In genomic region chr10:125265467-125265866, GRCm38 (mm10) we compare ENCODE assay signal across 8 mouse cellular contexts.
DNase-seq lines count a peak whose midpoint lies in the region; ATAC-seq and TF ChIP-seq lines count a peak whose summit lies in the region.

No protein-coding gene starts in this region.

- no peak overlapping the region for H3K27ac ChIP-seq in forebrain, embryonic 15.5 days (replicated peaks)
- H3K27ac ChIP-seq in forebrain, embryonic 11.5 days (ENCODE audit: low read depth, low read length), result no peak overlapping the region
- H3K27ac ChIP-seq in midbrain, embryonic 14.5 days (replicated peaks; ENCODE audit: low read depth, low read length), result no peak overlapping the region
- H3K27ac ChIP-seq in midbrain, embryonic 16.5 days (ENCODE audit: low read length), result no peak overlapping the region
- H3K27ac ChIP-seq in forebrain, postnatal 0 days (ENCODE audit: low read depth, low read length), result no peak overlapping the region

- no peaks in the 10 kb centered on the region for H3K27me3 ChIP-seq in forebrain, embryonic 15.5 days
- no peaks in the 10 kb centered on the region for H3K27me3 ChIP-seq in forebrain, embryonic 11.5 days (ENCODE audit: control insufficient read depth, insufficient read depth, low read length)
- H3K27me3 ChIP-seq in midbrain, embryonic 14.5 days (ENCODE audit: control insufficient read depth, insufficient read depth, low read length), result no peaks in the 10 kb centered on the region
- no peaks in the 10 kb centered on the region for H3K27me3 ChIP-seq in midbrain, embryonic 16.5 days (ENCODE audit: control insufficient read depth, insufficient read depth, low read depth, low read length)
- H3K27me3 ChIP-seq in forebrain, postnatal 0 days (ENCODE audit: insufficient read depth, low read length), result no peaks in the 10 kb centered on the region

- H3K9ac ChIP-seq in forebrain, embryonic 15.5 days (replicated peaks), result 0 out of 2 replicates have a peak overlapping the region, but pooled peaks have one; percentile 13
- no peak overlapping the region for H3K9ac ChIP-seq in forebrain, embryonic 11.5 days (ENCODE audit: low read length)
- no peak overlapping the region for H3K9ac ChIP-seq in midbrain, embryonic 14.5 days (replicated peaks; ENCODE audit: low read length)
- no peak overlapping the region for H3K9ac ChIP-seq in midbrain, embryonic 16.5 days (ENCODE audit: low read depth, low read length)
- H3K9ac ChIP-seq in forebrain, postnatal 0 days, result no peak overlapping the region

- H3K36me3 ChIP-seq in forebrain, embryonic 15.5 days, result no peaks in the 10 kb centered on the region
- no peaks in the 10 kb centered on the region for H3K36me3 ChIP-seq in forebrain, embryonic 11.5 days (ENCODE audit: control insufficient read depth, insufficient read depth, low read length)
- no peaks in the 10 kb centered on the region for H3K36me3 ChIP-seq in midbrain, embryonic 14.5 days (ENCODE audit: control insufficient read depth, insufficient read depth, low read length)
- no peaks in the 10 kb centered on the region for H3K36me3 ChIP-seq in midbrain, embryonic 16.5 days (ENCODE audit: control insufficient read depth, insufficient read depth, low read length)
- H3K36me3 ChIP-seq in forebrain, postnatal 0 days (ENCODE audit: insufficient read depth), result no peaks in the 10 kb centered on the region

- peaks cover 7% of the 10 kb centered on the region for H3K4me1 ChIP-seq in forebrain, embryonic 15.5 days
- no peaks in the 10 kb centered on the region for H3K4me1 ChIP-seq in forebrain, embryonic 11.5 days (replicated peaks; ENCODE audit: control insufficient read depth, insufficient read depth, low read length)
- H3K4me1 ChIP-seq in midbrain, embryonic 14.5 days (ENCODE audit: control insufficient read depth, insufficient read depth, low read length), result no peaks in the 10 kb centered on the region
- H3K4me1 ChIP-seq in midbrain, embryonic 16.5 days (ENCODE audit: control insufficient read depth, insufficient read depth, low read length), result no peaks in the 10 kb centered on the region
- H3K4me1 ChIP-seq in forebrain, postnatal 0 days (ENCODE audit: insufficient read depth), result 0 out of 2 replicates have a peak, but pooled peaks cover 4% of the 10 kb centered on the region

- H3K4me3 ChIP-seq in forebrain, embryonic 15.5 days, result no peak overlapping the region
- no peak overlapping the region for H3K4me3 ChIP-seq in forebrain, embryonic 11.5 days (ENCODE audit: low read depth, low read length)
- no peak overlapping the region for H3K4me3 ChIP-seq in midbrain, embryonic 14.5 days (replicated peaks; ENCODE audit: low read depth, low read length)
- no peak overlapping the region for H3K4me3 ChIP-seq in midbrain, embryonic 16.5 days (ENCODE audit: low read depth, low read length)
- no peak overlapping the region for H3K4me3 ChIP-seq in forebrain, postnatal 0 days (ENCODE audit: low read depth, low read length)

- ATAC-seq in forebrain, embryonic 15.5 days (replicated peaks), result 0 out of 2 replicates have a peak, but pooled peaks have one; percentile 46
- ATAC-seq in forebrain, embryonic 11.5 days (replicated peaks; ENCODE audit: low FRiP score), result no peak
- ATAC-seq in midbrain, embryonic 14.5 days (ENCODE audit: low FRiP score, low TSS enrichment), result no peak
- no peak for ATAC-seq in midbrain, embryonic 16.5 days
- ATAC-seq in forebrain, postnatal 0 days, result no peak
- ATAC-seq in frontal cortex, adult (ENCODE audit: low TSS enrichment), result no peak

- H3K9me3 ChIP-seq in forebrain, embryonic 15.5 days, result no peaks in the 10 kb centered on the region
- H3K9me3 ChIP-seq in forebrain, embryonic 11.5 days (ENCODE audit: control insufficient read depth, low read length), result no peaks in the 10 kb centered on the region
- no peaks in the 10 kb centered on the region for H3K9me3 ChIP-seq in midbrain, embryonic 14.5 days (ENCODE audit: control insufficient read depth, low read length)
- no peaks in the 10 kb centered on the region for H3K9me3 ChIP-seq in midbrain, embryonic 16.5 days (replicated peaks; ENCODE audit: control insufficient read depth, low read length, poor library complexity, severe bottlenecking)
- no peaks in the 10 kb centered on the region for H3K9me3 ChIP-seq in forebrain, postnatal 0 days (ENCODE audit: low read length)

- TF ChIP-seq CTCF in forebrain, postnatal 0 days (IDR thresholded peaks at IDR 0.05; ENCODE audit: low read depth), result no peak

- 74% methylated on average over 14 of the region's 14 CpGs for WGBS in forebrain, embryonic 15.5 days
- 87% methylated on average over 14 of the region's 14 CpGs for WGBS in forebrain, embryonic 11.5 days
- 88% methylated on average over 14 of the region's 14 CpGs for WGBS in midbrain, embryonic 14.5 days
- 78% methylated on average over 14 of the region's 14 CpGs for WGBS in midbrain, embryonic 16.5 days
- 62% methylated on average over 14 of the region's 14 CpGs for WGBS in forebrain, postnatal 0 days

- H3K4me2 ChIP-seq in forebrain, embryonic 15.5 days (replicated peaks), result no peak overlapping the region
- no peak overlapping the region for H3K4me2 ChIP-seq in forebrain, embryonic 11.5 days (ENCODE audit: low read depth, low read length, severe bottlenecking)
- H3K4me2 ChIP-seq in midbrain, embryonic 14.5 days (ENCODE audit: low read length), result no peak overlapping the region
- H3K4me2 ChIP-seq in midbrain, embryonic 16.5 days (ENCODE audit: low read length), result no peak overlapping the region
- H3K4me2 ChIP-seq in forebrain, postnatal 0 days (ENCODE audit: low read depth), result no peak overlapping the region

- no peak for DNase-seq in forebrain, embryonic 11.5 days (ENCODE audit: low spot score)
- DNase-seq in midbrain, embryonic 14.5 days, result peak; percentile 33
- DNase-seq in forebrain, postnatal 0 days, result peak; percentile 53
- peak; percentile 57 for DNase-seq in lung, postnatal 36 days
- no peak for DNase-seq in right cerebral cortex, postnatal 36 days (ENCODE audit: low spot score in 2 of 2)

Comparison
In these comparisons a context has a peak if more than half of its experiments do, and no peak if none do; other contexts are left out.
1. DNase-seq: peak in midbrain, embryonic 14.5 days (single experiment), forebrain, postnatal 0 days (single experiment) and lung, postnatal 36 days (single experiment); none in forebrain, embryonic 11.5 days (single experiment) and right cerebral cortex, postnatal 36 days (0 of 2).